Mouse (Mus musculus) lung, postnatal 10 days (tissue): ENCODE measurements around the gene Fam71f1.
A peak's percentile ranks its signal among the peaks of the same experiment; 100 is the strongest.
"Not testable (repeated sequence)": the region's sequence is repeated elsewhere in the genome, so short reads cannot be mapped to it uniquely, and the experiment has no call there.

Source experiments
- DNase-seq: peaks from one replicate; pipeline ENCODE4 v3.0.0; 2021

Fam71f1 gene

GRCm38 (mm10) chr6:29329514-29329913, 10.6 kb downstream of the Fam71f1 start:
- DNase-seq: no peak

- DNase-seq: not testable (repeated sequence)
Measured at GRCm38 (mm10) chr6:29346512-29346911, 27.6 kb downstream of the Fam71f1 start.

GRCm38 (mm10) chr6:29347189-29347588, 28.2 kb downstream of the Fam71f1 start:
- no peak for DNase-seq

- peak; percentile 100 for DNase-seq
Measured at GRCm38 (mm10) chr6:29347665-29348370, 28.9 kb downstream of the Fam71f1 start, which contains the start of gene Calu. Gene Calu (plus strand): TSS chr6:29348069.

GRCm38 (mm10) chr6:29348371-29348724, 29.4 kb downstream of the Fam71f1 start:
- no peak for DNase-seq

GRCm38 (mm10) chr6:29351613-29352012, 32.7 kb downstream of the Fam71f1 start:
- no peak for DNase-seq

- DNase-seq: no peak
Measured at GRCm38 (mm10) chr6:29352816-29353215, 33.9 kb downstream of the Fam71f1 start.

GRCm38 (mm10) chr6:29359386-29359785, 40.4 kb downstream of the Fam71f1 start:
- DNase-seq: no peak

GRCm38 (mm10) chr6:29360211-29360610, 41.3 kb downstream of the Fam71f1 start:
- DNase-seq: no peak

- DNase-seq: no peak
Measured at GRCm38 (mm10) chr6:29362246-29363128, 43.5 kb downstream of the Fam71f1 start.

GRCm38 (mm10) chr6:29363129-29363515, 44.2 kb downstream of the Fam71f1 start:
- DNase-seq: no peak

- no peak for DNase-seq
Measured at GRCm38 (mm10) chr6:29365277-29365676, 46.3 kb downstream of the Fam71f1 start.

GRCm38 (mm10) chr6:29377386-29377785, 58.4 kb downstream of the Fam71f1 start:
- DNase-seq: no peak

GRCm38 (mm10) chr6:29378678-29379077, 59.7 kb downstream of the Fam71f1 start:
- no peak for DNase-seq

GRCm38 (mm10) chr6:29379954-29380353, 61.0 kb downstream of the Fam71f1 start:
- no peak for DNase-seq

- no peak for DNase-seq
Measured at GRCm38 (mm10) chr6:29382442-29382841, 63.5 kb downstream of the Fam71f1 start.
